Mouse (Mus musculus) stomach, embryonic 15.5 days (tissue): Measurements from ENCODE around the gene Defb48. TPM values are rescaled to one million over a fixed set of nuclear protein-coding genes. Genes with fewer than 3 reads are reported as not detected.

Source experiments
- ATAC-seq: fragments of 200-750 bp; cut with Nextera tagmentation; 2 replicates; pipeline ENCODE4 v1.8.0; 2017; ENCODE audit warnings: low read depth, moderate number of reproducible peaks, moderate TSS enrichment; ENCODE audit not compliant: insufficient read depth, low FRiP score
- H3K27ac ChIP-seq: fragments of 300-500 bp; sonication (generic); 2 replicates; pipeline ENCODE4 v1.5.1; 2015; ENCODE audit warnings: mild to moderate bottlenecking, inconsistent platforms
- H3K27me3 ChIP-seq: fragments of 300-500 bp; sonication (generic); replicated peaks from 2 replicates; pipeline ENCODE4 v1.6.1; 2015; ENCODE audit warnings: inconsistent platforms
- H3K36me3 ChIP-seq: fragments of 300-500 bp; sonication (generic); 2 replicates; pipeline ENCODE4 v1.6.1; 2015; ENCODE audit warnings: inconsistent platforms
- H3K4me1 ChIP-seq: fragments of 300-500 bp; sonication (generic); 2 replicates; pipeline ENCODE4 v1.6.1; 2015; ENCODE audit warnings: inconsistent platforms
- H3K4me2 ChIP-seq: fragments of 300-500 bp; sonication (generic); 2 replicates; pipeline ENCODE4 v1.6.1; 2015; ENCODE audit warnings: mild to moderate bottlenecking, inconsistent platforms
- H3K4me3 ChIP-seq: fragments of 300-500 bp; sonication (generic); replicated peaks from 2 replicates; pipeline ENCODE4 v1.5.1; 2015; ENCODE audit warnings: inconsistent platforms
- H3K9ac ChIP-seq: fragments of 300-500 bp; sonication (generic); 2 replicates; pipeline ENCODE4 v1.6.1; 2015; ENCODE audit warnings: inconsistent platforms
- H3K9me3 ChIP-seq: fragments of 300-500 bp; sonication (generic); 2 replicates; pipeline ENCODE4 v1.6.1; 2016; ENCODE audit warnings: inconsistent platforms
- WGBS: fragments of 180-500 bp; shearing (Covaris S2); methylation state at CpG from one replicate; pipeline ENCODE4 v1.1.7; 2015; 5-methylcytosine and 5-hydroxymethylcytosine counted together
- polyA plus RNA-seq: library from polyadenylated mRNA; unstranded; fragments of >200 nt; fragmentation: Nextera tagmentation; extraction: Ambion mirVana; gene quantifications from 2 replicates; pipeline ENCODE4 v1.2.1, GENCODE M21; 2015

Gene Defb48
- polyA plus RNA-seq, 1 experiment from 2014 or later: not detected

DNA sequence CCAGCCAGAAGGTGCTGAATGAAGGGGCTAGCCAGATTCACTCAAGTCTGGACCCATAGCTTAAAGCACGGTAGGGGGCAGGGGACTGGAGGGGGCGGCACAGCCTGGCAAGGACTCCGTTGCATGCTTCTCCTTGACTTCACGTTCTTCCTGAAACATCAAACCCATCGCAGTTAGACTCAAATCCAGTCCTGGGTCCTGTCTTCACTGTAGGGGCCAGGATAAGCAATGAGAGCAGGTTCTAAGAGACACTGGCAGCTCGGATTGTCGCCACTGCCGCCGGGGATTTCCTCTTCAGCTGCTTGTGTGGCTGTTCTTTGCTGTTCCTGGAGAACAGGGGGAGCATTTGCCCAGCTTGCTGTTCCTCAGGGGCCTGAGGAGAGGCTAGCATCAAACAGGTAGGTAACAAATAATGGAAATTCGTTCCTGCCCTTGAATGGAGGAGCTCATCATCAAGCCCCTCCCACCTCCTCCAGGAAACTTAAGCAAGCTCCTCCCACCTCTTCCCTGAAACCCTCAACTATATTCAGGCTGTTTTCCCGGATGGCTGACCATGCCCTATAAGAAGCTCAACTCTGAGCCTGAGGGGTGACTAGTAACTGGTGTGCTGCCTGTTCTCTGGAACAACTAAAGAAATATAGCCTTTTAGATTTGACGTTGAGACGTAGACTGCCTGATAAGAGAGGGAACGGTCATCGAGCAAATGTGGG, 18.3 kb downstream of the Defb48 start:
- no peaks in the 10 kb centered on the region for H3K27me3 ChIP-seq
- H3K4me1 ChIP-seq: no peaks in the 10 kb centered on the region
- H3K4me2 ChIP-seq: peak overlapping the region; percentile 47
- no peak for ATAC-seq
- no peak overlapping the region for H3K9ac ChIP-seq
- no peaks in the 10 kb centered on the region for H3K9me3 ChIP-seq
- H3K4me3 ChIP-seq: peak overlapping the region; percentile 27
- H3K27ac ChIP-seq: no peak overlapping the region
- no peaks in the 10 kb centered on the region for H3K36me3 ChIP-seq
- WGBS: 19% methylated on average over 15 of the region's 15 CpGs

DNA sequence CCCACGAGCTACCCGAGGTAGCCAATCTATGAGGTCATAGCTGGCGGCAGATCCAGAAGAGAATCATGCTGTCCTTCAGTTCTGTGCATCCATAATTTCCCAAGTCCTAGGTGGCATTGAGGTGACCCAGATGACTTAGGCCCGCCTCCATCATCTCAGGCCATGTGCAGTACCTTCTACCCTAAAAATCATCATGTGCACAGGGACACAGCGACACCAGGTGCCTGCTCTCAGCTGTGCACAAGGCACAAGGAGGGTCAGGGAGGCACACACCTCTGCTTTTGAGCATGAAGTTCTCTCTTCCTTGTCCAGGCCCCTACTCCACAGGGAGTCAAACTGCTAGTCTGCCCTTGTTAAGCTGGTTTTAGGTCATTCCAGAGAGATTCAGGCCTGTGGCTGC, 19.0 kb downstream of the Defb48 start:
- 82% methylated on average over 5 of the region's 5 CpGs for whole genome bisulfite sequencing
- Histone ChIP-seq H3K27ac (no peak overlapping the region), H3K4me1 (no peaks in the 10 kb centered on the region), H3K36me3 (no peaks in the 10 kb centered on the region), H3K27me3 (no peaks in the 10 kb centered on the region), H3K9me3 (no peaks in the 10 kb centered on the region), H3K9ac (no peak overlapping the region), H3K4me3 (no peak overlapping the region), H3K4me2 (no peak overlapping the region)
- ATAC-seq: no peak

DNA sequence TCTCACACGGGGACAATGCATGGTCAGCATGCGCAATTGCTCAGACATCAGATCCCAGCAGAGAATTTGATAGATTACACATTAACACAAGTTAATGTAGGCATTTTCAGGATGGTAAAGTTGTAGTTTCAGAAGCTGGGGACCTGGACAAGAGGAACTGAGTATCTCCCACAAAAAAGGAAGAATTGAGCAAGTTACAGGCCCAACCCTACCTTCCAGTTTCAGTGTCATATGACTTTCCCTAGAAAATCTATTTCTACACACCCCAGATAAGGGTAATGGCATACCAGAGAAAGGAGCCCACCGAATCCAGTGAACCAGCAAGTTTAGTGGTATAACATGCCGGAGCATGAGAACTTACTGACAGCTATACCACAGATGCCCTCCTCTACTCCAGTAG, 20.7 kb downstream of the Defb48 start:
- no peak overlapping the region for H3K4me3 ChIP-seq
- WGBS: 80% methylated on average over 4 of the region's 4 CpGs
- no peak overlapping the region for H3K4me2 ChIP-seq
- no peak overlapping the region for H3K9ac ChIP-seq
- no peak for ATAC-seq
- H3K4me1 ChIP-seq: no peaks in the 10 kb centered on the region
- H3K9me3 ChIP-seq: no peaks in the 10 kb centered on the region
- H3K36me3 ChIP-seq: no peaks in the 10 kb centered on the region
- no peak overlapping the region for H3K27ac ChIP-seq
- no peaks in the 10 kb centered on the region for H3K27me3 ChIP-seq

GRCm38 (mm10) chr14:62956091-62956490, 28.2 kb downstream of the Defb48 start:
- H3K9me3 ChIP-seq: no peaks in the 10 kb centered on the region
- no peaks in the 10 kb centered on the region for H3K27me3 ChIP-seq
- no peak overlapping the region for H3K9ac ChIP-seq
- 83% methylated on average over 9 of the region's 9 CpGs for WGBS
- H3K4me1 ChIP-seq: no peaks in the 10 kb centered on the region
- H3K4me2 ChIP-seq: no peak overlapping the region
- H3K4me3 ChIP-seq: no peak overlapping the region
- ATAC-seq: no peak
- H3K27ac ChIP-seq: no peak overlapping the region
- 0 out of 2 replicates have a peak, but pooled peaks cover 12% of the 10 kb centered on the region for H3K36me3 ChIP-seq

DNA sequence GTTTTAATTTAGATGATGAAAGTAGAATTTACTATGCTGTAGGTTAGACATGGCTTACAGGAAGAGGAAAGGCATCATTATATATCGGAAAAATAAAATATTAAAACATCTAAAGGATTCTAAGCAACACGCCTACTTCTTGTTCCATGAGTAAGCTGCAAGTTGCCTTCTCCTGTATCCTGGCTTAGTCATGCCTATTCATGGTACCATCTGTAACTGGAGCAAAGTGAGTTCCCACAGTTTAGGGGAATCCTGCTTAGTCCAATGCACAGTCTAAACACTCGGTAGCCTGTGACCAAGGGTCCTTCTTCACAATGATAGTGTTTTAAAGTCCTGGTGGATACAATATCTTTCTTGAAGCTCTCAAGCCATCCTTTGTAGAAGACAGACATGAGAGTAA, 37.5 kb downstream of the Defb48 start:
- WGBS: 90% methylated on average over 3 of the region's 3 CpGs
- ATAC-seq: no peak
- H3K4me1 ChIP-seq: no peaks in the 10 kb centered on the region

GRCm38 (mm10) chr14:62940383-62941074, 43.8 kb downstream of the Defb48 start:
- 65% methylated on average over 14 of the region's 14 CpGs for WGBS
- no peak overlapping the region for H3K27ac ChIP-seq

More for the DNA sequence above, 37.5 kb downstream of the Defb48 start:
- no peak overlapping the region for H3K4me3 ChIP-seq
- no peaks in the 10 kb centered on the region for H3K9me3 ChIP-seq
- H3K36me3 ChIP-seq: peaks cover 10% of the 10 kb centered on the region
- H3K27ac ChIP-seq: no peak overlapping the region
- H3K4me2 ChIP-seq: no peak overlapping the region
- no peaks in the 10 kb centered on the region for H3K27me3 ChIP-seq
- no peak overlapping the region for H3K9ac ChIP-seq

DNA sequence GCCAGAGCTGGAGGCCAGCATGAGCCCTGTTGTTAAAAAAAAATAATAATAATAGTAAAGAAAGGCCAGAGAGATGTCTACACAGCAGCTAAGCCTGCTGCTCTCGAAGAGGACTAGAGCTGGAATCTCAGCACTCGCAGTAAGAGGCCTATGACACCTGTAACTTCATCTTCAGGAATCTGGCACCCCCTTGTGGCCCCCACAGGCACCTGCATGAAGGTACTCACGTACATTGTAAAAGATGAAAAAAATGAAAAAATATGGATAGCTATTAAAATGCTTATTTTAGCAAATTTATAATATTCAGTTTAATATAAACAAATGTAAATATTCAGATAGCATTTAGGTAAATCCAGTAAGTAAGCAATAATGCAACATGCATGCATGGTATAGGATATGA, 44.9 kb downstream of the Defb48 start:
- no peaks in the 10 kb centered on the region for H3K27me3 ChIP-seq
- no peaks in the 10 kb centered on the region for H3K4me1 ChIP-seq
- H3K36me3 ChIP-seq: peaks cover 10% of the 10 kb centered on the region; the same call in 1 of the 2 replicates
- no peak overlapping the region for H3K9ac ChIP-seq
- no peak for ATAC-seq
- no peaks in the 10 kb centered on the region for H3K9me3 ChIP-seq
- no peak overlapping the region for H3K4me3 ChIP-seq
- no peak overlapping the region for H3K27ac ChIP-seq
- WGBS: 91% methylated on average over 3 of the region's 3 CpGs
- no peak overlapping the region for H3K4me2 ChIP-seq

More at GRCm38 (mm10) chr14:62940383-62941074, 43.8 kb downstream of the Defb48 start:
- no peak for ATAC-seq
- no peak overlapping the region for H3K4me3 ChIP-seq
- H3K4me1 ChIP-seq: no peaks in the 10 kb centered on the region
- no peak overlapping the region for H3K4me2 ChIP-seq
- peaks cover 14% of the 10 kb centered on the region for H3K36me3 ChIP-seq
- no peaks in the 10 kb centered on the region for H3K9me3 ChIP-seq
- no peaks in the 10 kb centered on the region for H3K27me3 ChIP-seq
- H3K9ac ChIP-seq: no peak overlapping the region

GRCm38 (mm10) chr14:62937675-62938074, 46.6 kb downstream of the Defb48 start:
- Histone ChIP-seq H3K4me3 (no peak overlapping the region), H3K9ac (no peak overlapping the region), H3K27me3 (no peaks in the 10 kb centered on the region), H3K4me2 (no peak overlapping the region), H3K27ac (no peak overlapping the region), H3K4me1 (no peaks in the 10 kb centered on the region), H3K36me3 (0 out of 2 replicates have a peak, but pooled peaks cover 4% of the 10 kb centered on the region), H3K9me3 (no peaks in the 10 kb centered on the region)
- WGBS: 79% methylated on average over 5 of the region's 5 CpGs
- ATAC-seq: no peak

GRCm38 (mm10) chr14:62936631-62937380, 47.5 kb downstream of the Defb48 start:
- H3K36me3 ChIP-seq: 0 out of 2 replicates have a peak, but pooled peaks cover 4% of the 10 kb centered on the region
- no peak overlapping the region for H3K4me2 ChIP-seq
- no peak overlapping the region for H3K9ac ChIP-seq
- no peak overlapping the region for H3K4me3 ChIP-seq
- ATAC-seq: no peak
- H3K4me1 ChIP-seq: no peaks in the 10 kb centered on the region
- no peaks in the 10 kb centered on the region for H3K27me3 ChIP-seq
- no peaks in the 10 kb centered on the region for H3K9me3 ChIP-seq
- no peak overlapping the region for H3K27ac ChIP-seq
- WGBS: 83% methylated on average over 6 of the region's 6 CpGs

DNA sequence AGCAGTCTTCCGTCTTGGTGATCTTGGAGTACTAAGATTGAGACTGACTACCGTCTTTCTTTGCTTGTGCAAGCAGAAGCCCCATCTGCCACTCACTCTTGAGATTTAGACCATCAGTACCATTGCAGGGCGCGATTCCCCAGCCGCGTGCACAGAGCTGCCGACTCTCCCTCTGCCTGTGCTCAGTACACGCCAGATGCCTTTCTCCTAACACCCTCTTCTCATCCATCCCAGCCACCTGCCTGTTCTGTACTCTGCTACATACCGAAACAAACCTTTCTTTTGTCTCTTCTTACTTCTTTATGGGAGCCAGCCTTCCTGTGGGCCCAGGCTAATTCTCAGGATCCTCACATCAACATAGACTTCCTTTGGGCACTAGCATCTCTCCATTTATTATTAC, 48.9 kb downstream of the Defb48 start:
- WGBS: 84% methylated on average over 9 of the region's 9 CpGs
- Histone ChIP-seq H3K4me1 (no peaks in the 10 kb centered on the region), H3K9me3 (no peaks in the 10 kb centered on the region), H3K9ac (no peak overlapping the region), H3K27ac (no peak overlapping the region), H3K4me3 (no peak overlapping the region), H3K36me3 (0 out of 2 replicates have a peak, but pooled peaks cover 4% of the 10 kb centered on the region), H3K27me3 (no peaks in the 10 kb centered on the region), H3K4me2 (no peak overlapping the region)
- no peak for ATAC-seq

DNA sequence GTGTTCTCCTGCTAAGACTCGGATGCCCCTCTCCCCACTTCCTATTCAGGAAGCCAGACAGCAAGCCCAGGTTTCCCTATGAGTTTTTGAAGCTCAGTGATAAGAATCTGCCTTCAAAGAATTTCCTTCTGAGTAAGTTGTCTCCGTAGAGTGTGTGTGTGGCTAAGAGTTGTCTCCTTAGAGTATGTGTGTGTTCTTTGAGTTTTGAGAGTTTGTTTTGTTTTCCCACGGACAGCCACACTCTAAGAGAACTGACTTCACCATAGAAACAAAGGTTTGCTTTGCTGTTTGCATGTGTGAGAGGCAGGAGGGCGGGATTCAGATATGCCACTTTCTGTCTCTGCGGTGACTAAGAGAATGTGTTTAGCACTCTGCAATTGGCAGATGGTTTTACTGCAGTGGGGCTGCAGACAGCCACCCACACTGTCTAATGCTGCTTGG, 56.2 kb downstream of the Defb48 start:
- Histone ChIP-seq H3K27ac (no peak overlapping the region), H3K4me3 (no peak overlapping the region), H3K4me2 (no peak overlapping the region), H3K27me3 (no peaks in the 10 kb centered on the region), H3K9ac (no peak overlapping the region), H3K36me3 (peaks cover 4% of the 10 kb centered on the region; the same call in 1 of the 2 replicates), H3K9me3 (no peaks in the 10 kb centered on the region), H3K4me1 (no peaks in the 10 kb centered on the region)
- WGBS: 72% methylated on average over 5 of the region's 5 CpGs
- ATAC-seq: no peak
